Mouse (Mus musculus): Measurements from ENCODE around the gene Sphk1. TPM values are rescaled to one million over a fixed set of nuclear protein-coding genes. Genes with fewer than 3 reads are reported as not detected.

Gene Sphk1
- polyA plus RNA-seq, 1 experiment, result 3.6 TPM

- no peak for TF ChIP-seq CTCF (IDR thresholded peaks at IDR 0.05; ENCODE audit: borderline replicate concordance, extremely low read depth, insufficient read depth, insufficient read length)
- no peak for DNase-seq (ENCODE audit: low read depth)
Observed at GRCm38 (mm10) chr11:116512154-116512553, 18.6 kb upstream of the Sphk1 start.

GRCm38 (mm10) chr11:116512987-116513386 lies 17.7 kb upstream of the Sphk1 start:
- DNase-seq (ENCODE audit: low read depth), result no peak
- TF ChIP-seq CTCF (IDR thresholded peaks at IDR 0.05; ENCODE audit: borderline replicate concordance, extremely low read depth, insufficient read depth, insufficient read length), result no peak
- no peak for TF ChIP-seq POLR2A (IDR thresholded peaks at IDR 0.05; ENCODE audit: borderline replicate concordance, extremely low read depth, insufficient read depth, insufficient read length, poor library complexity, severe bottlenecking)

GRCm38 (mm10) chr11:116513531-116514038 lies 17.1 kb upstream of the Sphk1 start:
- TF ChIP-seq CTCF (IDR thresholded peaks at IDR 0.05; ENCODE audit: borderline replicate concordance, extremely low read depth, insufficient read depth, insufficient read length) (no peak), POLR2A (IDR thresholded peaks at IDR 0.05; ENCODE audit: borderline replicate concordance, extremely low read depth, insufficient read depth, insufficient read length, poor library complexity, severe bottlenecking) (no peak)
- no peak for DNase-seq (ENCODE audit: low read depth)

DNA sequence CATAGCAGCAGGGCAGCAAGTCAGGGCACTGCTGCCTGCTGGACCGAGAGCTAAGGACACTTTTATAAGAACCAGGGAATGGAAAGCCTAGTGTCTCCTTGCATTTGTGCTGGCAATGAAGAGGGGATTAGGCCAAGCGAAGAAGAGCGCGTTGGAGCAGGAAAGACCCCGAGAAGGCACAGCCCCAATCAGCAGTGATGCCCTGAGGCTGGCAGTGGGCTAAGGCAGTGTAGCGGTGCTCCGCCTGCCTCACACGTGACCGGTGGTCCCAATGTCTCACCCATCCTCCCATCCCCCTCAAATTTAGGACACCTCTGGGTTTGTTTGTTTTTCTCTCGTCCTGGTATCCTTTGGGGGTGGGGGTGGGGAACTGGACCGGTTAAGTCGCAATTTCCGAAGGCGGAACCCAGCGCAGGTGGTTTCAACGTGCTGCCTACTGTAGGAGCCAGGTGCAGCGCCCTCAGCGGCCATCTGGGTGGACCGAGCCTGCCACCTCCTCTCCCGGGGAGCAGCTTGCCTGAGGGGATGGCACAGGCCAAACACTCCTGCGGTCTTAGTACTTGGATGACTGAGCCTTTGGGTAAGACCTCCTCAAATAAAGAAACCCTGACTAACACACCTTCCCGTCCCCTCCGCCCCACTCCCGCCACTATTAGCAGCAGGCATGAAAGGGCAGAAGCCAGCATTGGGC lies 15.2 kb upstream of the Sphk1 start:
- 0 out of 2 replicates have a peak, but pooled peaks have one; percentile 19 for TF ChIP-seq CTCF (IDR thresholded peaks at IDR 0.05; ENCODE audit: borderline replicate concordance, extremely low read depth, insufficient read depth, insufficient read length)
- no peak for TF ChIP-seq POLR2A (IDR thresholded peaks at IDR 0.05; ENCODE audit: borderline replicate concordance, extremely low read depth, insufficient read depth, insufficient read length, poor library complexity, severe bottlenecking)
- DNase-seq (ENCODE audit: low read depth), result no peak

- no peak for TF ChIP-seq POLR2A (IDR thresholded peaks at IDR 0.05; ENCODE audit: borderline replicate concordance, extremely low read depth, insufficient read depth, insufficient read length, poor library complexity, severe bottlenecking)
- TF ChIP-seq CTCF (IDR thresholded peaks at IDR 0.05; ENCODE audit: borderline replicate concordance, extremely low read depth, insufficient read depth, insufficient read length), result no peak
- DNase-seq (ENCODE audit: low read depth), result no peak
Observed at GRCm38 (mm10) chr11:116518482-116518881, 12.2 kb upstream of the Sphk1 start.

- DNase-seq (ENCODE audit: low read depth), result no peak
Observed at GRCm38 (mm10) chr11:116521143-116521542, 9.6 kb upstream of the Sphk1 start.

GRCm38 (mm10) chr11:116522046-116522445 lies 8.7 kb upstream of the Sphk1 start:
- DNase-seq (ENCODE audit: low read depth), result no peak
- TF ChIP-seq CTCF (IDR thresholded peaks at IDR 0.05; ENCODE audit: borderline replicate concordance, extremely low read depth, insufficient read depth, insufficient read length) (no peak), POLR2A (IDR thresholded peaks at IDR 0.05; ENCODE audit: borderline replicate concordance, extremely low read depth, insufficient read depth, insufficient read length, poor library complexity, severe bottlenecking) (no peak)

More at GRCm38 (mm10) chr11:116521143-116521542, 9.6 kb upstream of the Sphk1 start:
- no peak for TF ChIP-seq POLR2A (IDR thresholded peaks at IDR 0.05; ENCODE audit: borderline replicate concordance, extremely low read depth, insufficient read depth, insufficient read length, poor library complexity, severe bottlenecking)
- no peak for TF ChIP-seq CTCF (IDR thresholded peaks at IDR 0.05; ENCODE audit: borderline replicate concordance, extremely low read depth, insufficient read depth, insufficient read length)

DNA sequence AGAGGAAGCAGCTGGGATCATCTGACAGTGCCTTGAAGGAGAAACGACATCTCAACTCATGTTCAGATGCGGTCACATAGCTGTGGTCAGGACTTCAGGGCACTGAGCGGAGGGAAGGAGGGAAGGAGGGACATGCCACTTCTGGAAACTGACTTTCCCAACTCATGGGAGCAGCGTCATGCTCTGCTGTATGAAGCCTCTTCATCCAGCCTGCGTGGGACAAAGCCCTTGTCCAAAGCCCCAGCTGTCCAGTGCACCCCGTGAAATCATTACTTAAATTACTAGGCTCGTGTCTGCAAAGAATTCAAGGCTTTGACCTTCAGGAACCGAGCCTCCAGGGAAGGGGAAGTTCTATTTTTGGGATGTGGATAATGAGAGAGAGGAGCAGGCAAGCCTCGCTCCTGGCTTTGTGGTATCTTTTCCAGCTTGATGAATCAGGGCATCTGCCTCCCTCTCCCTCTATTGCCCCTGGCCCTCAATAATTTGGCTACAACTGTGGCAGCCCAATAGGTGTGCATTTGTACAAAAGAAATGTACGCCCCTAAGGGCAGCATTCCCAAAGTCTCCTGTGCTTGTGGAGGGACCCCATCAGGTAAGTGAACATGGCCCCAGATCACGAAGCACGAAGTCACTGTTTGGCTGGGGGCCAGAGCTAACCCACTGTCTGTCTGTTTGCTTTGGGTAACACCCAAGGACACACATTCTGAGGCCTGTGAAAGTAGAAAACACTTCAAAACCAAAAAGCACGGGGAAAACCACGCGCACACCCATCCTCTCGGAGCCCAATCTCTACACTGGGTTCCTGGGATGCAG lies 7.6 kb upstream of the Sphk1 start:
- DNase-seq (ENCODE audit: low read depth), result peak; percentile 18
- no peak for TF ChIP-seq CTCF (IDR thresholded peaks at IDR 0.05; ENCODE audit: borderline replicate concordance, extremely low read depth, insufficient read depth, insufficient read length)
- no peak for TF ChIP-seq POLR2A (IDR thresholded peaks at IDR 0.05; ENCODE audit: borderline replicate concordance, extremely low read depth, insufficient read depth, insufficient read length, poor library complexity, severe bottlenecking)

DNA sequence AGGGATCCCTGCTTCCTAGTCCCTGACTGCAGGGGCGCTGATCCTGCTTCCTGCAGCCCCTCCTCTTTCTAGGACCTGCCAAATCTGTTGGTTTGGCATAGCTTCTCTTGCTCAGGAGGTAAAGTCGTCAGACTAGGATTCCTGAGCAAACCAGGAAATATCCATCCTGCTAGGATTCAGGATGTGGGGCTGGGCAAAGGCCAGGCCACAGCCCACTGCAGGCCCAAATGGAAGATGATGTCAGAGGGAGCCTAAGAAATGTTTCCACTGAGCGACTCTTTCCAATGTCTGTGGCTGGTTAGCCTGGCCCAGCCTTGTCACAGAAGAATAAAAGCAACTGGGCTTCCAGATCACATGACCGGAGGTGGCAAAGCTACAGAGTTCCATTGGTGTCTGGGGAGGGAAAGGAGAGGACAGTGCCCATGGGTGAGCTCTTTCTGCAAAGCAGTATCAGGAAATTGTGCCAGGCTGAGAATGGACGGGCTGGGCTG lies 7.0 kb upstream of the Sphk1 start:
- TF ChIP-seq CTCF (IDR thresholded peaks at IDR 0.05; ENCODE audit: borderline replicate concordance, extremely low read depth, insufficient read depth, insufficient read length), result no peak
- TF ChIP-seq POLR2A (IDR thresholded peaks at IDR 0.05; ENCODE audit: borderline replicate concordance, extremely low read depth, insufficient read depth, insufficient read length, poor library complexity, severe bottlenecking), result no peak
- DNase-seq (ENCODE audit: low read depth), result peak; percentile 63

- TF ChIP-seq POLR2A (IDR thresholded peaks at IDR 0.05; ENCODE audit: borderline replicate concordance, extremely low read depth, insufficient read depth, insufficient read length, poor library complexity, severe bottlenecking) (no peak), CTCF (IDR thresholded peaks at IDR 0.05; ENCODE audit: borderline replicate concordance, extremely low read depth, insufficient read depth, insufficient read length) (no peak)
- peak; percentile 17 for DNase-seq (ENCODE audit: low read depth)
Observed at GRCm38 (mm10) chr11:116528636-116529320, 1.9 kb upstream of the Sphk1 start.

Data from brain, embryonic 14.5 days (tissue).